Mouse (Mus musculus) gastrocnemius, adult 8-10 months (tissue): ENCODE measurements around the gene Pde4d. TPM values are rescaled to one million over a fixed set of nuclear protein-coding genes. Genes with fewer than 3 reads are reported as not detected.

Experiments
- DNase-seq, 2 experiments: peaks; one replicate each; pipeline ENCODE4 v3.0.0; 2022; ENCODE audit warnings: low spot score in 2 of 2
- total RNA-seq, 4 experiments: library from RNA; stranded (reverse); gene quantifications; 2 replicates each; pipeline ENCODE4 v1.2.4; 2022

Pde4d gene
- total RNA-seq, 4 experiments from 2014 or later: 257 to 339 (median 308) TPM

DNA sequence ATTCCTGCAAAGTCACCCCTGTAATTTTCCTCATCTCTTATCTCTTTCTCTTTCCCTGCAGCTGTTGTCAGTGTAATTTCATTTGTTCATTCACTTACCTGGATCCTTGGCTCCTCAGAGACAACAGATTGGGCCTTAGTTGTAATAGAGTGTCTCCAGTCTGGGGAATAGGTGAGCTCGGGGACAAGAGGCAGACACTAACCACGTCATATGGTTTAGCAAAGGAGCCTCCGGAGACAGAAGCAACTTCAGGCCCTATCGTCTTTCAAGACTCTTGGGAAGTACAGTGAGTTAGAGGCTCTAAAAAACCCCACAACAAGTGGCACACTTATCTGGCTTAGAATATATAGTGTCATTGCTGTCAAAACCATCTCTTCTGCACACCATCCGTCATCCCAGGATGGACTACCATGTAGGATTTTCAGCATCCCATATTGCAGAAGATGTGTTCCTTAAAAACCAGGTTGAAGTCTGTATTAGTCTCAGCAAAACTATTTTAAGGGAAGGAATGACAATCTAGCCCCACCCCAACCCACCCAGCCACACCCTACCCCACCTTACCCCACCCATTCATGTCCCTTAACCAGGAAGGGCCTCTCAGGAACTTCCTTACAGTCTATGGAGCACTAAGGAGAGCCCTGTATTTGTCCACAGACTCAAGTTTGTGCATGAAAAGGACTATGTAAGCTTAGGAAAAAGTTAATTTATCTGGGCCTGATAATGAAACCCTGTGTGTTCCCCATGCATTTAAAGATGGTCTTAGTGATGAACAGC is 1356.6 kb downstream of the Pde4d start:
- DNase-seq: no peak

- no peak for DNase-seq
Measured at GRCm38 (mm10) chr13:109807036-109807435, 1357.3 kb downstream of the Pde4d start.

GRCm38 (mm10) chr13:109807446-109807845 is 1357.7 kb downstream of the Pde4d start:
- DNase-seq: no peak

- DNase-seq: no peak
Measured at GRCm38 (mm10) chr13:109808039-109808438, 1358.3 kb downstream of the Pde4d start.

GRCm38 (mm10) chr13:109808946-109809345 is 1359.2 kb downstream of the Pde4d start:
- no peak for DNase-seq

DNA sequence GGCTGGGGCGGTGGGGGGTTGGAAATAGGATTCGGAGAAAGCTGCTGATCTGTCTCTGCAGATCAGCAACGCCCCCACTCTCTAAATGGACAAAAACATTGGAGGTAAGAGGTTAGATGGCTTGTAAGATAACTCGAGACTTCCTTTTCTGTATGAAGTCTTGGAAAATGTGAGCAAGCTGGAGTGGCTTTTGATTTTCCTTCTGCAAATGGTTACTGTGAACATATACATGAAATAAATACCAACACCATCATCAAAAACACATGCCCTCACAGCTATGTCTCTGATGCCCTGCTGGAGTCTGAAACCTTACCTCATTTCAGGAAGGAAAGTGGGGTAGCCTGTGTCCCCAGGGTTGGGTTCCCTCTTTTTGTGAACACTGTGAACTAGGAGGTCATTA is 1359.9 kb downstream of the Pde4d start:
- DNase-seq: no peak

- no peak for DNase-seq
Measured at GRCm38 (mm10) chr13:109813924-109814323, 1364.2 kb downstream of the Pde4d start.

- DNase-seq: no peak
Measured at GRCm38 (mm10) chr13:109819071-109819470, 1369.3 kb downstream of the Pde4d start.

GRCm38 (mm10) chr13:109820141-109820540 is 1370.4 kb downstream of the Pde4d start:
- DNase-seq: no peak

GRCm38 (mm10) chr13:109820866-109821265 is 1371.1 kb downstream of the Pde4d start:
- no peak for DNase-seq

- DNase-seq: no peak
Measured at GRCm38 (mm10) chr13:109821725-109822412, 1372.1 kb downstream of the Pde4d start.

DNA sequence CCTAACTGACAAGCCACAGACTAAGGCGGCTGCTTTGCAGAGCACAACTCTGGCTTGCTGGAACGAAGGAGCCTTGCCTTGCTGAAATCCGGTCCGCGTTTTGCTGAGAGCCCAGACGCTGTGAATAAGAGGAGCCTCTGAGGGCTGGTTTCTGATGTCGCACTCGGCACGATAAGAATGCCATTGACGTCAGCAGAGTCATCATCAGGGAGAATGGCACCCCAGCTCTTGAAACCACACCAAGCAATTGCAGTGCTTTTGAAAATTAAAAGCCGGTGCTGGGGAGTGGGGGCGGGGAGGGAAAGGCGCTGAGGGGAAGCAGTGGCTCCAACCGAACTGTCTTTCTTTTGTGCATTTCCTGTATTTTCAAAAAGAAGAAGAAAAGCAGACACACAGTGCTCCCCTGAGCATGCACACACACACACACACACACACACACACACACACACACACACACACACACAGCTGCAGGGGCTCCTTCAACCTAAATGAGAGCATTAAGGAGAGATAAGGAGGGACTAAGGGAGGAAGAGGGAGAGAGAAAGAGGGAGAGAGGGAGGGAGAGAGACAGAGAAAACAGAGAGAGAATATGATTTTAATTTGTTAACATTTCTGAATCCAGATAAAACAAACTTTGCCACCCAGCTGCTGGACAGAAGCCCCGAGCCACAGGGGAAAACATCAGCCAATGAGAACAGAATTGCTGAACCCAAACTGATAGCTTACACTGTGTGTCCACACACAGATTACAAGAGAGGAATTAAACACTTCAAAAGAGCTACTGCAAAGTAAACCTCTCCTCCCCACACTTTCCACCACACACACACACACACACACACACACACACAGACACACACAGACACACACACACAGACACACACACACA is 1372.9 kb downstream of the Pde4d start:
- DNase-seq: peak; percentile 87 to 88

- peak in 1 of 2 experiments; percentile 20 for DNase-seq
Measured at GRCm38 (mm10) chr13:109823307-109824031, 1373.7 kb downstream of the Pde4d start.

DNA sequence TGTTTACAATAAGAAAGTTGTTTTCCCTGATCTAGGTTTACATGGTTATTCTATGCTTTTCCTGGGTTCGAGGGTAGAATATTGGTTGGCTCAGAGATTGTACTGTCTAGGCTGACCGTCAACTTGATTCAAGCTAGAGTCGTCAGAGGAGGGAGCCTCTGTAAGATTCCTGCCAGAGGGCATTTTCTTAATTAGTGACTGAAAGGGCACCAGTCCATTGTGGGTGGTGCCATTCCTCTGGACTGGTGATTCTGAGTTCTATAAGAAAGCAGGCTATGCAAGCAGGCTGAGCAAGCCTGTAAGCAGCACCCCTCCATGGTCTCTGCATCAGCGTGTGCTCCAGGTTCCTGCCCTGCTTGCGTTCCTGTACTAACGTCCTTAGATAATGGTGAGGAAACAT is 1376.1 kb downstream of the Pde4d start:
- no peak for DNase-seq

DNA sequence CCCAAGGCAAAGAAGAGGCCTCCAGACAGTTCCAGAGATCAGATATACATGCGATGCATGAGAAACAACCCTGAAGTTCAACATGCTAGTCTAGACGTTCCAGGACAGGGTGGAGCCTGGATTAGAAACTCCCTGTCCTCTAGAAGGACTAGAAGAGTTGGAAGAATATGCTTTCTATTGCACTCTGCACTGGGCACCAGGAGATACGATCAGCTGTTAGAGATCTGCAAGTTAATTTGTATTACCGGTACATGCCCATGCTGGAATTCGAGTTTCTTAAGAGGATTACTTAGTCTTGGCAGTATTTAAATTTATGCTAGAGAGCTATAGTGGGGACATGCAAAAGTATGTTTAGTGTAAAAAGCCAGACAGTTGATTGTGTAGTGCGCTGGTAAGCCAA is 1377.6 kb downstream of the Pde4d start:
- no peak for DNase-seq

DNA sequence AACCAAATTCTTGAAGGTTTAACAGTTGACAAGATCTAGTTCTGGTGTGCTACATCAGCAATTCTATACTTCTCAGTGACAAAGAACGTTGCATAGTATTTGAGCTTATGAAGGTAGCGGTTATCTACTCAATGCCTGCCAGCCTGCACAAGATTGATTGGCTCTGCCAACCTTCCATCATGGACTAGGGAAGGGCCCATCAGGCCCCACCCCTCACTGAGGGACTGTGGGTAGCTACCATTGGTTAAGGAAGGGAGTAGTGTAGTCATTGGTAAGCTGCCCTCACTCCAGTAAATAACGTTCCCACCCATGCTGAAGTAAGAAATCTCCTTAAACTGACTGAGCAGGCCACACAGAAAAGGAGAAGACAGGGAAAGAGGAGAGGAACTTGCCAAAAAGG is 1378.2 kb downstream of the Pde4d start:
- no peak for DNase-seq

DNA sequence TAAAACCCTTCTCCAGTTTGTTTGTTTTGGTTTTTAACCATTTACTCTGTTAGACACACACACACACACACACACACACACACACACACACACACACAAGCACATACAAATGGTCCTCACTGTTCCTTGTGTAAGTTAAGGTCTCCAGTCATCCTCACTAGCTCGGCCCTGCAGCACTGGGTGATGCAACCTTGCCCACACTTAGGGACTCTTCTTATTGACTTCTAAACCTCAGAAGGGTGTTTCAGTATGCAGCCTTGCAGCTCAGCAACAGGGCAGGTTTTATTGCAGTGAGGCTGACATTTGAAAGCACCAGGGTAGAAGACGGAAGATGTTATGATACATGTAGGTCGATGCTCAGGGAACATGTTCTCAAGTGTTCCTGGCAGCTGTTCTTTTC is 1379.7 kb downstream of the Pde4d start:
- DNase-seq: no peak

GRCm38 (mm10) chr13:109834935-109835334 is 1385.2 kb downstream of the Pde4d start:
- DNase-seq: no peak

GRCm38 (mm10) chr13:109837453-109837852 is 1387.7 kb downstream of the Pde4d start:
- DNase-seq: no peak

DNA sequence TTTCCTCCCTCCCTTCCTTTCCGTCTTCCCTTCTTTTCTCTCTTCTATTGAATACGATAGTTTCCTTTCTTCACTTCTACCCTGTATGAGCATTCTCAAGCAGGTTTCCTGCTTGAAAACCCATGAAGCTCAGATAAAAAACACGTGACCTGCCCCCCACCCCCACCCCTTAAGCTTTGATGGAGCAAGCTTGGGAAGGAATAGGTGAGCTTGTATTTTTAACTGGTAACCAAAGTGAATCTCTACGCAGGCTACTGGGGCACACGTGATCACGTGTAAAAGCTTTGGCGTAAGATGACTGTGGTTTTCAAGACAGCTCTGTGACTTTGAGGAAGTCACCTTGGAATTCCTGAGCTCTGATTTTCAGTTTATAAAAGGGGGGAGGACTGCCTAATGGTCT is 1388.2 kb downstream of the Pde4d start:
- DNase-seq: no peak

- no peak for DNase-seq
Measured at GRCm38 (mm10) chr13:109840251-109840650, 1390.5 kb downstream of the Pde4d start.
